Mouse (Mus musculus) forebrain, embryonic 15.5 days (tissue): Measurements from ENCODE around the gene Pdgfc. TPM values are rescaled to one million over a fixed set of nuclear protein-coding genes. Genes with fewer than 3 reads are reported as not detected.

ENCODE experiments used
- ATAC-seq: fragments of 200-750 bp; cut with Nextera tagmentation; replicated peaks from 2 replicates; pipeline ENCODE4 v1.8.0; 2017; ENCODE audit warnings: mild to moderate bottlenecking, moderate TSS enrichment, moderate library complexity
- H3K27ac ChIP-seq: fragments of 300-500 bp; sonication (generic); replicated peaks from 2 replicates; pipeline ENCODE4 v1.5.1; 2015; ENCODE audit warnings: mild to moderate bottlenecking, inconsistent platforms
- H3K27me3 ChIP-seq: fragments of 300-500 bp; sonication (generic); 2 replicates; pipeline ENCODE4 v1.6.1; 2015; ENCODE audit warnings: inconsistent platforms
- H3K36me3 ChIP-seq: fragments of 300-500 bp; sonication (generic); 2 replicates; pipeline ENCODE4 v1.6.1; 2015; ENCODE audit warnings: mild to moderate bottlenecking, inconsistent platforms
- H3K4me1 ChIP-seq: fragments of 300-500 bp; sonication (generic); 2 replicates; pipeline ENCODE4 v1.6.1; 2015; ENCODE audit warnings: inconsistent platforms
- H3K4me2 ChIP-seq: fragments of 300-500 bp; sonication (generic); replicated peaks from 2 replicates; pipeline ENCODE4 v1.6.1; 2015; ENCODE audit warnings: mild to moderate bottlenecking, inconsistent platforms
- H3K4me3 ChIP-seq: fragments of 300-500 bp; sonication (generic); 2 replicates; pipeline ENCODE4 v1.5.1; 2015; ENCODE audit warnings: mild to moderate bottlenecking, inconsistent platforms
- H3K9ac ChIP-seq: fragments of 300-500 bp; sonication (generic); replicated peaks from 2 replicates; pipeline ENCODE4 v1.6.1; 2015; ENCODE audit warnings: mild to moderate bottlenecking, inconsistent platforms
- H3K9me3 ChIP-seq: fragments of 300-500 bp; sonication (generic); 2 replicates; pipeline ENCODE4 v1.6.1; 2016; ENCODE audit warnings: inconsistent platforms
- WGBS: fragments of 180-500 bp; shearing (Covaris S2); methylation state at CpG from one replicate; pipeline ENCODE4 v1.1.7; 2015; ENCODE audit warnings: mixed read lengths; 5-methylcytosine and 5-hydroxymethylcytosine counted together
- polyA plus RNA-seq: library from polyadenylated mRNA; unstranded; fragments of >200 nt; fragmentation: Nextera tagmentation; extraction: Ambion mirVana; gene quantifications from 2 replicates; pipeline ENCODE4 v1.2.1, GENCODE M21; 2015

Gene Pdgfc
- polyA plus RNA-seq, 1 experiment from 2014 or later: 6.8 TPM

DNA sequence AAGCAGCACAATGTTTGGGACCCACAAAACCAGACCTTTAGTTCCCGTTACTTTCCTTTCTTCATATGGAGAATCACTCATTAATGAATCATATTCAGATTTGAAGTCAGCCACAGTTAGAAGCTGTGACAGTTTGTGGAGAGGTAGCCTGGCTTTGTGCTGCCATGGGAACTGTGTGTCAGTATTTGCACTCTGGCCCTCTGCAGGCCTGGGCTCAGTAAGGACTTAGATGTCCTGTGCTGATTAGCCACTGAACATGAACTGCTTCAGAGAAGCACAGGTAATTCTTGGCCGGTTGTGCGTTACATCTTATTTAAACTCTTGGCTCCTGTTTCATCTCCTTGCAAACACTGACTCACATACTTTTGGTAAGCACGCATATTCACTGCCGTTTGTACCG is 16.2 kb downstream of the Pdgfc start:
- ATAC-seq: no peak
- WGBS: 81% methylated on average over 6 of the region's 6 CpGs
- no peak overlapping the region for H3K4me2 ChIP-seq
- H3K4me1 ChIP-seq: no peaks in the 10 kb centered on the region
- H3K4me3 ChIP-seq: no peak overlapping the region
- no peak overlapping the region for H3K27ac ChIP-seq
- no peaks in the 10 kb centered on the region for H3K27me3 ChIP-seq
- no peaks in the 10 kb centered on the region for H3K9me3 ChIP-seq
- no peak overlapping the region for H3K9ac ChIP-seq
- H3K36me3 ChIP-seq: no peaks in the 10 kb centered on the region

DNA sequence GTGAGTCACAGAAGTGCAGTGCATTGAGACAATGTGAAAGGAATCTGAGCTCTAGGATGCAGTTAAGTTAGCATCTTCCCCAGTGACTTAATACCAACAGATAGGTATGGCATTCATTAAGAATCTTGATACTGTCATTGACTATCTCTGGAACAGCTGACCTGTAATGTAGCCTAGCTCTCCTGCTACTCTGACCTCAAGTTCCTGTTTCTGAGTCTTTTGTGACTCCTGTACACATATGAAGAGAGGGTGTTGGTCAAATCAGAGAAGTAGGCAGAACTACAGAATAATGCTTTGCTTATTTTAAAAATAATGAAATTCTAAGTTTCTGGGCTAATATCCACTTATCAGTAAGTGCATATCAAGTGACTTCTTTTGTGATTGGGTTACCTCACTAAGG is 17.9 kb downstream of the Pdgfc start:
- no peaks in the 10 kb centered on the region for H3K36me3 ChIP-seq
- no peak for ATAC-seq

GRCm38 (mm10) chr3:81057719-81058118 is 21.5 kb downstream of the Pdgfc start:
- Histone ChIP-seq H3K9ac (no peak overlapping the region), H3K4me3 (no peak overlapping the region), H3K9me3 (no peaks in the 10 kb centered on the region), H3K4me1 (no peaks in the 10 kb centered on the region), H3K27me3 (no peaks in the 10 kb centered on the region), H3K27ac (no peak overlapping the region), H3K4me2 (no peak overlapping the region), H3K36me3 (no peaks in the 10 kb centered on the region)
- no peak for ATAC-seq
- WGBS: 84% methylated on average over 1 of the region's 1 CpGs

More for the DNA sequence above, 17.9 kb downstream of the Pdgfc start:
- Histone ChIP-seq H3K9me3 (no peaks in the 10 kb centered on the region), H3K4me2 (no peak overlapping the region), H3K9ac (no peak overlapping the region), H3K27ac (no peak overlapping the region), H3K4me1 (no peaks in the 10 kb centered on the region), H3K27me3 (no peaks in the 10 kb centered on the region), H3K4me3 (no peak overlapping the region)

GRCm38 (mm10) chr3:81058527-81059031 is 22.4 kb downstream of the Pdgfc start:
- Histone ChIP-seq H3K4me2 (no peak overlapping the region), H3K9me3 (no peaks in the 10 kb centered on the region), H3K27me3 (no peaks in the 10 kb centered on the region), H3K4me1 (no peaks in the 10 kb centered on the region), H3K27ac (no peak overlapping the region), H3K36me3 (no peaks in the 10 kb centered on the region), H3K9ac (no peak overlapping the region), H3K4me3 (no peak overlapping the region)
- WGBS: 26% methylated on average over 4 of the region's 4 CpGs
- ATAC-seq: 0 out of 2 replicates have a peak, but pooled peaks have one; percentile 26

GRCm38 (mm10) chr3:81068550-81068949 is 32.3 kb downstream of the Pdgfc start:
- no peak for ATAC-seq
- no peak overlapping the region for H3K4me2 ChIP-seq
- H3K4me3 ChIP-seq: no peak overlapping the region
- H3K27ac ChIP-seq: no peak overlapping the region
- H3K9me3 ChIP-seq: no peaks in the 10 kb centered on the region
- H3K36me3 ChIP-seq: no peaks in the 10 kb centered on the region
- no peak overlapping the region for H3K9ac ChIP-seq
- WGBS: 65% methylated on average over 2 of the region's 2 CpGs
- H3K4me1 ChIP-seq: no peaks in the 10 kb centered on the region
- no peaks in the 10 kb centered on the region for H3K27me3 ChIP-seq

DNA sequence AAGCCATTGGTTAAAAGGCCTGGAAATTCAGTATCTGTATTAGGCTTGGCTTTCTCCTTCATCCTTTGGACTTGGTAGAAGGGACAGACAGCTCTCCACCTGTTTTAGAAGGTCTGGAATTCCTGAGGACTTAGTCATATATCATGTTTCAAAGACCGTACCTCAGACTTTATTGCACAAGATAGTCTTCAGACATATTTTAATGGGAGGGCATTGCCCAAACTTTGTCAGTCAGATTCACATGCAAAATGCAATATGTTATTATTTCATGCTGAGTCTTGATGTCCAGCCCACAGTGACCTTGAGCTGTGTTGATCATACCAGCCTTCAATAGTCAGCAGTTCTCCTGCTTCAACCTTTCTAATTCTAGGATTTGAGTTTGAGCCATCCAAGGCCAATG is 64.9 kb downstream of the Pdgfc start:
- no peak overlapping the region for H3K4me3 ChIP-seq
- no peaks in the 10 kb centered on the region for H3K36me3 ChIP-seq
- peaks cover 7% of the 10 kb centered on the region for H3K4me1 ChIP-seq
- H3K9ac ChIP-seq: no peak overlapping the region
- no peaks in the 10 kb centered on the region for H3K27me3 ChIP-seq
- no peak for ATAC-seq
- H3K9me3 ChIP-seq: no peaks in the 10 kb centered on the region
- H3K4me2 ChIP-seq: no peak overlapping the region
- H3K27ac ChIP-seq: no peak overlapping the region
- WGBS: 97% methylated on average over 1 of the region's 1 CpGs

DNA sequence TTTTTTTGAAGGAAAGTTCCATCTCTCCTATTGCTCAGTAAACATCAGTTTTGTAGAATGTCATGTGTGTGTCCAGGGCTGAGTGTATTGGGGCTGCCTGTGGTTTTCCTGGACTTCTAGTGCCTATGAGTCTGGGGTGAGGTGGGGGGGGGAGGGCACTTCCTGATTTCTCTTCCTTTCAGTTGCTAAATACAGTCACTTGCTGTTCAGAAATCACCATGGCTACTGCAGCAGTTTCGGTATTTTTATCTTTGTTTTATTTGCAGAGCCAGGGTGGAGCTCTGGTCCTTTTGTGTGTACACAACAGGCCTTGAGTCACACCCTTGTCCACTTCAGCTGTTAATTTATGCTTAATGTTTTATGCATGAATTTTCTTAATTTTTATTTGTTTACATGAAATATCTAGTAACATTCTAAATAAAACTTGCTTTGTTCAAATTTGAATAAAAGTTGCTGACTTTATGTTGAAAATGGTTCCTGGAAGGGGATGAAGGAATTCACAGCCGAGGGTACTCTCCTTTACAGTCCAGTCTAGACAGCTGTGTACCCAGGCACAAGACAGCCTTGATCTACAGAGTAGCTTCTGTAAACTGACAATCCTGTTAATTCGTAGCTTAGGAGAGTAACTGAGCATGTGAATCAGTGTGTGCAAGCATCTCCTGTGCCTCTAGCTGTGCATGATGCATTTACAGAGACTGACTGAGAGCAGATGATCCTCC is 66.1 kb downstream of the Pdgfc start:
- WGBS: 8% methylated on average over 3 of the region's 3 CpGs
- Histone ChIP-seq H3K36me3 (no peaks in the 10 kb centered on the region), H3K4me1 (peaks cover 7% of the 10 kb centered on the region), H3K9ac (no peak overlapping the region), H3K9me3 (no peaks in the 10 kb centered on the region), H3K4me3 (no peak overlapping the region), H3K4me2 (no peak overlapping the region), H3K27me3 (no peaks in the 10 kb centered on the region), H3K27ac (no peak overlapping the region)
- peak; percentile 62 for ATAC-seq

DNA sequence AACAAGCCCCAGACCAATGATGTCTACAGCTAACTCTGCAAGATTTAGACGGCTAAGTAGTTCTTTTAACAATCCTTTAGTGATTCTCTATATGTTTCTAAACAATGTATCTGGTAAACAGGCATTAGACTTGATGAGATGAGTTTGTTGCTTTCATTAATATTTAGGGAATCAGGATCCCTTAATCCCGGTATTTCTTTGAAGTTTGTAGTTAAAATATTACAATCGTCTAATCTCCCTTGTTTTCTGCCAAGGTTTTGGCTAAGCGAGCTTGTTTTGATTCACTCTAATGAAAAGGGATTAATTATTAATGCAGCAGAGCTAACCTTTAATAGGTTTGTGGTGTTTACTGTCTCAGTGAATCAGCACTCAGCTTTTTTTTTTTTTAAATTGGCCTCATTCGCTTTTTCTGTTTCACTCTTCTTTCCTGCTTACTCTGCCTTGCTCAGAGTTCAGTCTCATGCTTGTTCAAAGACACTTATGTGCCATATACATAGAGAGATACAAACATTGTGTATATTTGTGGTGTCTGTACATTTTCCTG is 66.7 kb downstream of the Pdgfc start:
- ATAC-seq: no peak
- Histone ChIP-seq H3K27ac (no peak overlapping the region), H3K27me3 (no peaks in the 10 kb centered on the region), H3K4me2 (no peak overlapping the region), H3K36me3 (no peaks in the 10 kb centered on the region), H3K9me3 (no peaks in the 10 kb centered on the region), H3K9ac (no peak overlapping the region), H3K4me3 (no peak overlapping the region), H3K4me1 (peaks cover 7% of the 10 kb centered on the region)
- WGBS: 23% methylated on average over 5 of the region's 5 CpGs

- no peak overlapping the region for H3K4me3 ChIP-seq
- H3K27ac ChIP-seq: no peak overlapping the region
- 90% methylated on average over 1 of the region's 1 CpGs for WGBS
- no peaks in the 10 kb centered on the region for H3K27me3 ChIP-seq
- no peak overlapping the region for H3K9ac ChIP-seq
- H3K4me2 ChIP-seq: no peak overlapping the region
- no peak for ATAC-seq
- H3K4me1 ChIP-seq: peaks cover under 1% of the 10 kb centered on the region
- H3K36me3 ChIP-seq: no peaks in the 10 kb centered on the region
- H3K9me3 ChIP-seq: no peaks in the 10 kb centered on the region
These were observed 71.3 kb downstream of the Pdgfc start for GRCm38 (mm10) chr3:81107515-81107914.

GRCm38 (mm10) chr3:81110968-81111367 is 74.8 kb downstream of the Pdgfc start:
- ATAC-seq: no peak
- Histone ChIP-seq H3K4me1 (no peaks in the 10 kb centered on the region), H3K9ac (no peak overlapping the region), H3K9me3 (no peaks in the 10 kb centered on the region), H3K4me3 (no peak overlapping the region), H3K27ac (no peak overlapping the region), H3K4me2 (no peak overlapping the region), H3K36me3 (no peaks in the 10 kb centered on the region), H3K27me3 (no peaks in the 10 kb centered on the region)
- 94% methylated on average over 1 of the region's 1 CpGs for WGBS

DNA sequence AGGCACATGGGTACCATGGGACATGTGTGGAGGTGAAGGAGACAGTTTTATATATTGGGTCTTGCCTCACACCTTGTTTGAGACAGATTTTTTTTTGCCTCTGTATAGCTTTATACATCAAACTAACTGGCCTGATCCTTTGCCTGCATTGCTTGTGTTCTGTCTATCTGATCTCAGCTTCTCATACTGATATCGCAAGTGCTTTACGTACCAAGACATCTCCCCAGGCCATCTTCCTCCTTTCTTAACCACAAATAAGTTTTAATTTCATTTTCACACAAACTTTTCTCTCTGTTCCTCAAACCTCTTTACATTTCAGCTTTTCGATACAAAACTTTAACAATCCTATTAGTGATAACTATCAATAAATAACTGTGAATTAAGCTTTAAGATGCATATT is 76.7 kb downstream of the Pdgfc start:
- no peak overlapping the region for H3K9ac ChIP-seq
- no peak for ATAC-seq
- no peak overlapping the region for H3K4me2 ChIP-seq
- no peak overlapping the region for H3K4me3 ChIP-seq
- no peak overlapping the region for H3K27ac ChIP-seq
- no peaks in the 10 kb centered on the region for H3K27me3 ChIP-seq
- 97% methylated on average over 3 of the region's 3 CpGs for WGBS
- no peaks in the 10 kb centered on the region for H3K9me3 ChIP-seq
- no peaks in the 10 kb centered on the region for H3K4me1 ChIP-seq
- no peaks in the 10 kb centered on the region for H3K36me3 ChIP-seq

DNA sequence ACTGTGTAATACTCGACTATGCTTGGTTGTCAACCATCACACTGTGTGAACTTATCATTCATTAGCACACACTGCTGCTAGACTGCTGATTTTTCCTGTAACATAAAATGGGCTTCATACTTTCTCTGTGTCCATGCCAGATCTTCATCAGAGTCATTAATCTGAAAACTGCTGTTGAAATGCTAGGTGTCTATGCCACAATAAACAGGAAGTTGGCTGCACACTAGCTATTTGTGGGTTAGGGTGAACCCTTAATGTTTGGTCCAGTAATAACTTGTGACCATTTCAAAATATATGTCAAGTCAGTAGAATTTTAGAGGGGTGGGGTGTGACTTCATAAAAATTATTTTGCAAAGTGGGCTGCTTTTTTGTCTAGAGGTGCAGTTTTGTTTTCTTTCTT is 84.4 kb downstream of the Pdgfc start:
- ATAC-seq: no peak
- 95% methylated on average over 1 of the region's 1 CpGs for WGBS
- H3K27ac ChIP-seq: no peak overlapping the region

GRCm38 (mm10) chr3:81121731-81122130 is 85.5 kb downstream of the Pdgfc start:
- ATAC-seq: no peak
- no peak overlapping the region for H3K27ac ChIP-seq
- H3K9ac ChIP-seq: no peak overlapping the region
- no peak overlapping the region for H3K4me2 ChIP-seq
- H3K4me1 ChIP-seq: no peaks in the 10 kb centered on the region
- no peaks in the 10 kb centered on the region for H3K27me3 ChIP-seq
- H3K9me3 ChIP-seq: no peaks in the 10 kb centered on the region
- WGBS: 83% methylated on average over 1 of the region's 1 CpGs
- H3K4me3 ChIP-seq: no peak overlapping the region
- no peaks in the 10 kb centered on the region for H3K36me3 ChIP-seq

More for the DNA sequence above, 84.4 kb downstream of the Pdgfc start:
- no peaks in the 10 kb centered on the region for H3K36me3 ChIP-seq
- H3K9me3 ChIP-seq: no peaks in the 10 kb centered on the region
- H3K9ac ChIP-seq: no peak overlapping the region
- no peaks in the 10 kb centered on the region for H3K27me3 ChIP-seq
- no peak overlapping the region for H3K4me2 ChIP-seq
- H3K4me1 ChIP-seq: no peaks in the 10 kb centered on the region
- H3K4me3 ChIP-seq: no peak overlapping the region
